Mouse (Mus musculus): ENCODE data around the gene Celsr1.

- TF ChIP-seq CTCF (IDR thresholded peaks at IDR 0.05; ENCODE audit: low read depth) (no peak), EP300 (optimal IDR thresholded peaks at IDR 0.05) (no peak)
Measured at GRCm38 (mm10) chr15:85975746-85976145, 57.8 kb downstream of the Celsr1 start.

Measured in stomach, postnatal 0 days (tissue).